Mouse (Mus musculus) embryo, embryonic 11 days (tissue): ENCODE data around the gene Cerk.
"Not testable (repeated sequence)": the region's sequence is repeated elsewhere in the genome, so short reads cannot be mapped to it uniquely, and the experiment has no call there.

Experiments used
- DNase-seq: peaks from one replicate; pipeline ENCODE4 v3.0.0-alpha.2; 2015

The Cerk gene

DNA sequence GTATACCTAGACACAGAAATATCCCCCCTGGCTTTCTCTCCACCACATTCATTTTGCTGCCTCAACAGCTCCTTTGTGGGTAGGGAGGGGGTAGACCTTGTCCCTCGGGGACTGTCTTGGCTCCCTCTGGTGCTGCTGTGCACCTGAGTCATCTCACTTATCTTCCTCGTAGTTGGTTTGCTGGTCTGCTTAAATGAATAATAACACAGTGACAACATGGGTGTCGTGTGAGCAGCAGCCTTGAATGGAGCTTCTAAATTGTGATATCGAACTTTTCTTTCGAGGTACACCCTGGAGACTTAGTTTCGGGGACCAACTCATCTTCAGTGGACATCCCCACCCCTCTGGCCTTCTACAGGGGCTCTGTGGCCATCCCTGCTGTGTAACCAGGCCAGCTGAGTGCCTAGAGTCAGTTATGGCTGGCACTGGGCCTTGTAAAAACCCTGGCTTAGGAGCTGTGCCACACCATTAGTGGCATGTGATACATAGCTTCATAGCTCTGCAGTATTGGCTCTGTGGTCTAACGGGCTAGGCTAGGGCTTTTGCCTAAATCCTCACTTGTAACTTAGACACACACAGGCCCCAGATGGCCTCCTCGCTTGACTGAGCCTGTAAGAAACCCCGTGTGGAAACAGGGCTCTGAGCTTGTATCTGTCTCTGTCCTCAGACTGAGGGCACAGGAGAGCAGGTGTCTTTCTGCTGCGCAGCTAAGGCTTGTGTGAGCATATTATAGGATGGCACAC lies 75.4 kb downstream of the Cerk start:
- no peak for DNase-seq

DNA sequence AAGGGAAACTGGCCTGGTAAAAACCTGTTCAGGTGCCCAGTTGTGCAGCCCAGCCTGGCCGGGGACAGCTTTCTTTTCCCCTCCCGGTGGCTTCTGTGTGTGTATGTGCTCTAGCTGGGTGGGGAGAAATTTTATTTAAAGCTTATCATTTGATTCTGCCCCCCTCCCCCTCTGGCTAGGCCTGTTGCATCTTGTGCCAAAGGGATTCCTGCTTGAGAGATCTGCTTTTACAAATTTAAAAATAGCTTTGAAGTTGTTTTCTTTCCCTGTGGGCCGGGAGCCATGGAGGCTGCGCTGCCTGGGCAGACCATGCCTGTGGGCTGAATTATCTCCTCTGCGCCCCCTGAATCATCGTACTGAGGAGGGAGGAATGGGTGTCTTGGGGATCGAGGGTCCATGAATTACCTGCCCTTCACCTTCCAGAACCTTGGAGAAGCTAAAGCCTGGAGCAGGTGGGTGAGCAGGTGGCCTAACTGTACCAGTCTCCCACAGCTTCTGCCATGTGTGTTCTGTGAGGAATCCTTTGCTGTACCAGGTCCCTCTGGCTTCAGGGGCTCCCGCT lies 76.2 kb downstream of the Cerk start:
- no peak for DNase-seq

DNA sequence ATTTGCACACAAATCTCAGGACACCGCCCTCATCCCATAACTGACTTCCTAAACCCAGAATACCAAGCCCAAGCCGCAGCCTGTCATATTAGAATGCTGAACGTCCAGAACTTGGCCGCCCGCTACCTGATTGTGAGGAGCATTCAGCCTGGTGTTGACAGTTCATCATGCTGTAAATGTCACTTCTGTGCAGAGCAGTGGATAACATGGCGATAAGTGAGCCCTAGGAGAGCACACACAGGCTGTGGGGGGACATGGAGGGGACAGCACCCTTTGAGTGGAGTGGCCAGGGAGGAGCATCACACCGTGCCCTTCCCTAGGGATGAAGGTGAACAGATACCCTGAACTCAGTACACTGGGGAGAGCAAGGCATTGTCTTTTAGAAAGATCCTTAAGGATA lies 76.7 kb downstream of the Cerk start:
- no peak for DNase-seq

DNA sequence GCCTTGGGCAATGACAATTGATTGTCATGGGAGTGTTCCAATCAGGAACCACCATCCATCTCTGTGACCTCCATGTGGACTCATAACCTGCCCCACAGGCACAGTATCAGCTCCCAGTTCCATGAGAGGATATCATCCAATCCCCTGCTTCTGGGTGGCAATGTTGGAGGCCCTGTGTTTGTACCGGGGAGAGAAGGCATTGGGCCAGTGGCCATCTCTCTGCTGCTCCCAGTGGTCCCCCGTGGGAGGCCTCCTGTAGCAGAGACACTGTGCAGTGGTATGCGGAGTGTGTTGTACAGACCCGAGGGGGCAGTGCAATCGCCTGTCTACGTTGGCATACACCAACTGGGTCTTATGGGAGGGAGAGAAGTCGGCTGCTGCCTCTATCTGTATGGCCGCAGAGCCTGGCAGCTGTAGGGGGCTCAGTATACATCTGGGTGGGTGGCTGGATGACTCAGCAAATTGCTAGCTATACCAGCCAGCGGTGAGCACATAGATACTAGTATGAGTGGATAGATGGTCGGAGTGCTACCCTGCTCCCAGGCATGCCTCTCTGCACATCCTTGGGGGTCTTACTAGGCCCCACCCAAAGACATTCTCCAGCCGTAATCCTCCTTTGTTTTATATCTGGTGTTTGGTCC lies 78.0 kb downstream of the Cerk start:
- no peak for DNase-seq

DNA sequence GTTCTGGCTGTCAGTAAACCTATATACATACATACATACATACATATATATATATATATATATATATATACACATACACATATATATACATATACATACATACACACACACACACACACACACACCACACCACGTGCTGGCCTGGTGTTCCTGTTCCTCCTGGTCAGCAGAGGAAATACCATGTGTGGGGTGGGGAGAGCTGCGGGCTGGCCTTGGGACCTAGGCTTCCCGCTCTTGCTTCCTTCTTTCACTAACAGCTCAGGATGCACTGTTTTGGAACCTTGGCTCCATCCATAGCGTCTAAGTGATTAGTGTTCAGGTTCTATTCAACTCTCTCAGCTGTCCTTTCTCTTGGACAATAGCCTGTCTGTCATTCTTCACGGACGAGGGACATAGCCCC lies 80.2 kb downstream of the Cerk start:
- DNase-seq, result no peak

DNA sequence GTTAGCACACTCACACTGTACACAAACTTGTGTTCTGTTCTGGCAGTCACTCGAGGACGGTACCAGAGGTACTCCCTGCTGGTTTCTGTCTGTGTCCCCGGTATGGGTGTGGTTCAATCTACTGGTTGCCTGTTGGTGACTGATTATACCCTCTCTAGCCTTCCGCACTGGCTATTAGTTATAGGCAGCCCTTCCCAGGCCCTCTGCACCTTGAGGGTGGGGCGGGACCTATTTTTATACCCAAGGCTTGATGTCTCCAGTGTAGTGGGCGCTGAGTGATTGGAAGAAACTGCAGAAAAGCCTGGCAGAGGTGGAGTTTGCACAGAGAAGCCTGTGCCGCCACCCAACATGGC lies 80.6 kb downstream of the Cerk start:
- DNase-seq, result no peak

DNA sequence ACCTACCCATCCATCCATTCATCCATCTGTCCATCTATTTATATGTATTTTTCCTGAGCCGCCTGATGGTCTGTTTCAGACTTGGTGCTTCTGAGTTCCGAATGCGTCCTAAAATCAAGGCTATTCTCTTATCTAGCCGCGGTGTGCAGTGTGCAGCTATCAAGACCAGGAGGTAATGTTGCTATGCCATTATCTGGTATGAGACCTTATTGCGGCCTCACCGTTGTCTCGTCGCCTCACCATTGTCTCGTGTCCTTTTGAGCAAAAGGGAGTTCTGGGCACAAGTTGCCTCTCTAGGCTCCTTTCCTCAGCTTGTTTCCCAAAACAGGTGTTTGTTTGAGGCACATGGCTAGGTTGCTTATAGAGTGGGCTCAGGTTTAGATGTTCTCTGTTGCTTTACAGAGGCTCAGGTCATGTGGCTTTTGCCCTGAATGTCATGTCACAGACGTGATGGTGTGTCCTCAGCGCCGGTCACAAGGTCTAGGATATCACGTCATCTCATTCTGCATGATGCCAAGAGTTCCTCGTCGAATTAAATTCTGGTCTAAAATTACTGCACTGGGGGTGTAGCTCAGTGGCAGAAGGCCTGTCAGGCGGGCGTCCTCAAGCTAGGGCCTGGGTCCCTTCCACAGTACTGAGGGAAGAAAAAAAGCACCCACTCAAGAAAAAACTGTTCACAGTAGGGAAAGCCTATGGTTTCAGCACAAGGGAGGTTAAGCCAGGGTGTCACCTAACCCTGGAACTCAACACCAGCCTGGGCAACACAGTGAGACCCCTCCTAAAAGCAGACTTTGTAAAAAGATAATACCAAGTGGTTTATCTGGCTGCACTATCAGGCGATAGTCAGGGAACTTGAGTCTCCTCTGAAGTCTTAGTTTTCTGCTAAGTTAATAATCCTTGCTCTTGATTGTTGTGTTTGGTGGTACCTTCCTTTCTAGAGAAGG lies 81.3 kb downstream of the Cerk start:
- no peak for DNase-seq

DNA sequence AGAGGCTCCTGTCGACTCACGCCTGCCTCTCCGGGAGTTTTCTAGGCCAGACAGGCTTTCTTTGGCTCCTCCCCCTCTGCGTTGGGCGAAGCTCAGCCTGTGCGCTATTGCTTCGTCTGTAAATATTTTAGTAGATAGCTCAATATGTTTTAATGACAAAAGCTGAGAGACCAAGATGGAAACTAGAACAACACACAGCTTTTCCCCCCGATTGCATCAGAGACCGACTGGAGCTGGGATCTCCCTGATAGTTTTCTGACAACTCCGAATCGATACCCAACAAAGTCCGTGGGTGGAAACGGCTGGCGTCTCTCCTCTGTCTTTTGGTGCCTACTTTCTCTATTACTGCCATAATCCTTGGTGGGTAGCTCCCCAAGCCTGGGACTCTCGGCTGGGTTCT lies 83.6 kb downstream of the Cerk start:
- no peak for DNase-seq

DNA sequence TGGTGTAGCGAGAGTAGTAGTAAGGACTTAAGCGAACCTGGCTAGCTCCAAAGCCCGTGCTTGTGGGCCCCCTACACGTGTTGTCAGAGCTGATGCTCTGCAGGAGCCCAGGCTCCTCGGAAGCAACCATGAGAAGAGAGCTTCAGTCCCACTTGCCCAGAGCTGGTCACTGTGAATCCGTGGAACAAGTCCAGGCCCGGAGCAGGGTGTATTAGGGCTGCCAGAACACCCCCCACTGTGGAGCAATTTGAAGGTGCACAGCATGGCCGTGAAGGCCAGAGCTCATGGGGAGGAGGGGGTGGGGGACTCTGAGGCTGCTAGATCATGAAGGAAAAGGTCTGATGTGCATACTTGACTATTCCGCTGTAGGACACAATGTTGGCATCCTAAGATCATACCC lies 84.4 kb downstream of the Cerk start:
- DNase-seq, result no peak

DNA sequence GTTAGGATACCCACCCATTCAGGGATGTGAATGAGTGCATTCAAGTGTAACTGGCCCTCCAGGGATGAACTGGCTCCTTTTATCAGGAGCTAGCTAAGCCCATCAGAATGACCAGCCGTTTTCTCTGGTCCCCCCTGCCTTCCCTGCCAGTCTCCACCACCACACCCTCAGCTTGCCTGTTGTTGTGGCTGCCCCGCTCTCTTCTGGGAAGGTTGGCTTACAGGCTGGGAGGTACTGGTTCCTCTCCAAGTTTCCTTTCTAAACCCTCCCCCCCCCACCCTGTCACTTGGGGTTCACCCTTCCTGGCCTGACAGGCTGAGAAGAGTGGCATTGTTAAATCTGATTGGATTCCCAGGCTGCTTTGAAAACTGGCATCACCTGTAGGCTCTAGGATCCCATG lies 88.1 kb downstream of the Cerk start:
- no peak for DNase-seq

DNA sequence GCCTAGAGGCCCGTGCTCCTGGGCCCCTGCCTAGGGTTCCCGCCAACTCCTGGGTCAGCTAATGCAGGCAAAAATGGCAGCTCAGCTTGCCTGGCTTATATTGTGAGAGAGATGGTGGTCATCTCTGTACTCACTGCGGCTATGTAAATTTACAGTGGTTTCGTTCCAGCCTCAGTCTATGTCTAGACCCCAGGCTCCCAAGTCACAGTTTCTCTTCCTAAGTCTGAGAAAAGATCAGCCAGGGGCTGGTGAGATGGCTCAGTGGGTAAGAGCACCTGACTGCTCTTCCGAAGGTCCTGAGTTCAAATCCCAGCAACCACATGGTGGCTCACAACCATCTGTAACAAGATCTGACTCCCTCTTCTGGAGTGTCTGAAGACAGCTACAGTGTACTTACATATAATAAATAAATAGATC lies 89.3 kb downstream of the Cerk start:
- DNase-seq, result not testable (repeated sequence)

DNA sequence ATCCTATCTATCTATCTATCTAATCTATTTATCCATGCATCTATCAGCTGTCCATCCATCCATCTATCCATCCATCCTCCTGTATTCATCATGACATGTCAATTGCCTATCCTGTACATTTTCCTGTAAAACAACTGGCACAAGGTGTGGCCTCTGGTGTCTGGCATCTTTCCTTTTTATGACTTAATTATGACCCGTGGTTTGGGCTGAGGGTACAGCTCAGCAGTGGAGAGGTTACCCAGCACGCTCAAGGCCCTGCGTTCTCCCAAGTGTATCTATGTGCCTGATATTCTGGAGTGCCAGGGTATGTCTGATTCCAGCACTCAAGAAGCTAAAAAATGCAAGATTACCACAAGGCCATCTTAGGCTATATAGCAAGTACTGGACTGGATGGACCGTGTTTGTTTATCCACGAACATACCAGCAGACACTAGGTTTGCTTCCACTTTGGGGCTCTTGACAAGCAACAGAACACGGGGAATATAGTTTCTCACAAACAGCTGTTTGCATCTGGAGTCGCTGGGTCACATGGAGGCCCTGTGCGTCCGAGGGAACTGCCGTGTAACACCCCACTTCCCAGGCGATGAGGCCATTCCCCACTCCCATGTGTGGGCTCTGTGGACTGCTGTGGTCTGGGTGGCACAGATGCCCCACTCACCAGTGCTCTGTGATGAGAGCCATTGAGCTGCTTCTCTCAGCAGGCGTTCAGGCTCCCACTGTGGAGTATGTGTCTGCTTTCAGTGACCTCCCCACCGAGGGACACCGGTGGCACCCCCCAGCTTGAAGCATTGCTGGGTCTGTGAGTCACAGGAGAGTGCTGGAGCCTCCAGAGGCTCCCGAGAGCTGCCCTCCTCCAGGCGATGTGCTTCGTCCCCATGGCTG lies 90.0 kb downstream of the Cerk start:
- no peak for DNase-seq

DNA sequence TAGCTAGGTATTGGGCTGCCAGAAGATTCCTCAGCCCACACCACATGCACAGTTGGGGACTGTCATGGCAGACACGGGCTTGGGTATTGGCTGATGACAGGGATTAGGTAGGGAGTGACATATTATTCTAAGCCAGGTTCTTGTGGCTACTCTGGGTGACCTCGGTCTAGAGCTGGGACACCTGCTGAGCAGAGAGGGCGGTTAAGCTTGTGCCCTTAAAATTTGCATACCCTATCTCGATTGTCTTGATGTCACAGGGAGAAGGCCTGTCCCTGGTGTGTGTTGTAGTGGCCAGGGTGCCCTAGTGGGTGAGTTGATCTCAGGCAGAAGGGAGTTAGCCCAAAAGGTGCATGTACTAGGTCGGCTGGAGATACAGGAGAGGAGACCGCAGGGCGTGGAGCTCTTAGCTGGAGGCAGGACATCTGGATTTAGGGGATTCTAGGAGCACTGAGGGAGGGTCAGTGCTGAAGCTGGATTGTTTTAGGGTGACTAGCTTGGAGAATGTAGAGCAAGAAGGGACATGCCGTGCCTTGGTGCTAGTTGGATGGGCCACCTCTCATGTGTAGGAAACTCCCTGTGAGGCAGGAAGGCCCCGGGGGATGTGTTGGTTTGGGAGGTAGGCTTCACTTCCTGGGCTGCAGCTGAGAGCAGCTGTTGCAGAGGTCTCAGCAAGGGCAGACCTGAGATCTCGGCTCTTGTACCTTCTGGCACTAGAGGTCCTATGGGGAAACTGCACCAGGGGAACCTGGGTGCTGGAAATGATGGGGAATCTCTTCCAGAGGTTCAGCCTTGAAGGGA lies 91.4 kb downstream of the Cerk start:
- DNase-seq, result no peak

DNA sequence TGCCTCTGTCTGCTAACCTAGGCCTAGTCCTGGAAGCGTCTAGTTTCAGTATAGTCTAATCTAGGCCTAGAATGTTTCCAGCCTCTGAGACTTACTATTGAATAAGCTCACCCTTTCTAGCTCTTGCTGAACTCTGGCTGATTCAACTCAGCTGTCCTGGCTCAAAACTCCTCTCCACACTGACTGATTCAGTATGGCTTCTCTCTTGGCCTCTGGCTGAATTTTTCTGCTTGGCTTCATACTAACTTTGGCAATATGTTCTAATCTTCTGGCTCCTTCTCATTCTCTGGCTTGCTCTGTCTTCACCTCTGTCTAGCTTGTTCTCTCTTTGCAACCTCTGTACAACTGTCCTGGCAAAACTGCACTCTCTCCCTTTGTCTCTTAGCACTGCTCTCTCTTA lies 92.7 kb downstream of the Cerk start:
- no peak for DNase-seq

DNA sequence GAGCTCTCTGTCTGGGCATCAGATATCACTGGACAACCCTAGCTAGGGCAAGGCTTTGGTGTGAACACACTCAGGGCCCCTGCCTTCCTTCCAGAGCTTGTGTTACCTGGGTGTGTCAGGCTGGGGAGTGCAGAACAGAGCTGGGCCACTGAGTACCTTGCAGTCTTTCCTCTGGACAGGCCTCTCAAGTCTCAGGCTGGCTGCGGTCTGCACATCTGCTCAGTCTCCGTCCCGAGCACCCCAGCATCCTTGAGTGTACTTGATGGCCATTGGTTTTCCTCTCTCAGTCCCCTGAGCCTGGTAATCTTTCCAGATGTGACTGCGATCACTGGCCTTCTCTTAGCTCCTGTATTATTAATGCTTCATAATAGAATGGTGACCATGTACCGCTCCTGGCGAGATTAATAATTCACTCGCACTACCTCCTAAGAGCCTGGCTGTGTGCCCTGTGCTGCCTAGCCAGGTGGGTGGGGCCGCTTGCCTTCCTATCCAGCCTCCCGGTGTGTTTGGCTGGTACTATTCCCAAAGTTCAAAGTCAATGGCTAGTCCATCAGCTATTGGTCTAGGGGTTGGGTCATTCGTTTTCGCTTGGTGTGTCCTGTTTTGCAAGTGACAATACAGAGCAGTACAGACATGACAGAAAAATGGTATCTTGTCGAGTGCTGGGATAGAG lies 93.8 kb downstream of the Cerk start:
- DNase-seq, result no peak

DNA sequence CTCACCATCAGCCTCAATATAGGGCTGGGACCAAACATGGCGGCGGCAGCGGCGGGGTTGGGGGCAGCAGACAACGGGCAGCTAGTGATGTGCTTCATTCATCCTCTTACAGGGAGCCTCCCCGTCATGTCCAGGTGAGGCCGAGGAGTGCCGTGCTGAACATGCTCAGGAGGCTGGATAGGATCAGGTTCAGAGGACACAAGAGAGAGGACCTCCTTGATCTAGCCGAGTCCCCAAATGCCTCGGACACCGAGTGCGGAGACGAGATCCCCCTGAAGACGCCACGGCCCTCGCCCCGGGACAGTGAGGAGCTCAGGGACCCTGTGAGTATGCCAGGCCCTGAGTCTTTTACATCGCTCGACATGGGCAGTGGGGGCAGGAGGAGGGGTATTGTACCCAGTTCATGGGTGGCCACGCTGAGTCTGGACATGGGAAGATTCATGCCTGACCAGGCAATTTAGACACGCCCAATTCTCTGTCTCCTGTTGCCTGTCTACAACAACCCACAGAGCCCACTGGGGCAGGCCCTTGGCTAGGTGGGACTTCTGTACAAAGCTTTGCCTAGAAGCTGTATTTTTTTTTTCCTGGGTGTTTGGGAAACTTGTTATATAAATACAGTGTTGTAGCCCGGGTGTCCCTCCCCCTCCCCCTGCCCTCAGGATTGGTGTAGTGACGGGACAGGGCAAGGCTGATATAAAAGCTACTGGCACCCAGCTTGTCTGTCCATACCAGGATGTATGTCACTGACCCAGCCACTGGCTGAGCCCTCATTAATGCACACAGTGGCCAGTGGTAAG lies 94.5 kb downstream of the Cerk start:
- DNase-seq, result no peak

DNA sequence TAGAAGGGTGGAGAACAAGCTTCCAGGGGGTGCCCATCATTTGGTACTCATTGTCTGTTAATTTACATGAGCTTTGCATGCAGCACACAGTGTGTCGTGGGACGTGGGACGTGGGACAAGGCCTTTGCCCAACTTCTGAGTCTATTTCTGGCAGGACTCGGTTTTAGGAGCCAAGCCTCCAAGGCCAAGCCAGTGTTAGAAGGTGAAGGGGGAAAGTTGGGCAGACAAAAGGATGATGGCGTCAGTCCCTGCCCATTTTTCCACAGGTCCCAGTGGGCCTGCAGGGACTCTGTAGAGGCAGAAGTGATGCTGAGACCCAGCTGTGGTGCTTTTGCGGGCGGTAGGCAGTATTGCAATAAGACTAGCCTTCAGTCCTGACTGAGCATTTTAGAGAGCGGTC lies 95.4 kb downstream of the Cerk start:
- DNase-seq, result no peak

DNA sequence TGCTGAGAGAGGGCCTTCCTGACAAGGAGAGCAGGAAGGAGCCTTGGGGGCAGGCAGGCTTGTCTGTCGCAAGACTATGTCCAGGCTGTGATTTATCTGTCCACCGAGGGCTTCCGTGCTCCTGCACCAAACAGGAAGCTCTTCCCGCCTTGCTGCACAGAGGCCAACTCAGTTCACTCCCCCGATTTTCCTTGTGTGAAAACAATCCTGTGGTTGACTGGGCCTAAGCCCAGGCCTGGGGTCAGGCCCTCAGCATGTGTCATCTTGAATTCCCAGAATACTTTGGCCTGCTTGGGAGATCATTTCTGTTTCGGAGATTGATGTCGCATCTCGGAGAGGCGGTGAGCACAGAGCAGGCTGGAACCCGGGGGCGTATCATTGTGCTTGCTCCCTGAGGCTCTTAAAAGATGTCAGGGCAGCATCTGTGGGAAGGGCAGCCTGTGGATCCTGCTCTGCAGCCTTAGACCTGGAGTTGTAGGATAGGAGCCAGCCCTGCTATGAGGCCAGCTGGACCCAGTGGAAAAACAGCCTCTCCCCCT lies 95.9 kb downstream of the Cerk start:
- DNase-seq, result peak; percentile 69
